Mouse (Mus musculus) cerebellum, adult (tissue): ENCODE results near the gene Ugt1a8.
"Not testable (repeated sequence)": the region's sequence is repeated elsewhere in the genome, so short reads cannot be mapped to it uniquely, and the experiment has no call there.

Experiments used
- ATAC-seq: cut with Nextera tagmentation; 2 replicates; pipeline ENCODE4 v1.9.2; 2017; ENCODE audit warnings: mild to moderate bottlenecking, moderate library complexity, mixed read lengths; ENCODE audit not compliant: insufficient number of reproducible peaks, low FRiP score, low TSS enrichment

Ugt1a8 gene

GRCm38 (mm10) chr1:88105656-88106055 lies 18.0 kb downstream of the Ugt1a8 start:
- ATAC-seq: no peak

GRCm38 (mm10) chr1:88109027-88109557 lies 21.5 kb downstream of the Ugt1a8 start:
- not testable (repeated sequence) for ATAC-seq

GRCm38 (mm10) chr1:88109604-88110003 lies 22.0 kb downstream of the Ugt1a8 start:
- ATAC-seq: not testable (repeated sequence)

- not testable (repeated sequence) for ATAC-seq
Observed at GRCm38 (mm10) chr1:88112769-88113168, 25.2 kb downstream of the Ugt1a8 start.

GRCm38 (mm10) chr1:88120550-88120949 lies 32.9 kb downstream of the Ugt1a8 start:
- peak; percentile 56 for ATAC-seq

GRCm38 (mm10) chr1:88121521-88121920 lies 33.9 kb downstream of the Ugt1a8 start:
- not testable (repeated sequence) for ATAC-seq

GRCm38 (mm10) chr1:88125827-88126360 lies 38.3 kb downstream of the Ugt1a8 start:
- ATAC-seq: not testable (repeated sequence)

- ATAC-seq: not testable (repeated sequence)
Observed at GRCm38 (mm10) chr1:88129091-88129490, 41.5 kb downstream of the Ugt1a8 start.

GRCm38 (mm10) chr1:88130223-88130622 lies 42.6 kb downstream of the Ugt1a8 start:
- not testable (repeated sequence) for ATAC-seq

GRCm38 (mm10) chr1:88133908-88134456 lies 46.4 kb downstream of the Ugt1a8 start:
- ATAC-seq: no peak

- not testable (repeated sequence) for ATAC-seq
Observed at GRCm38 (mm10) chr1:88134457-88135011, 46.9 kb downstream of the Ugt1a8 start, which contains the start of gene Ugt1a6a. Gene Ugt1a6a (plus strand): TSS chr1:88134809.

- ATAC-seq: not testable (repeated sequence)
Observed at GRCm38 (mm10) chr1:88135229-88135904, 47.8 kb downstream of the Ugt1a8 start.

GRCm38 (mm10) chr1:88136646-88137045 lies 49.0 kb downstream of the Ugt1a8 start:
- ATAC-seq: no peak

- ATAC-seq: no peak
Observed at GRCm38 (mm10) chr1:88137264-88137663, 49.7 kb downstream of the Ugt1a8 start.

- ATAC-seq: no peak
Observed at GRCm38 (mm10) chr1:88138145-88138544, 50.5 kb downstream of the Ugt1a8 start.

- not testable (repeated sequence) for ATAC-seq
Observed at GRCm38 (mm10) chr1:88140492-88140891, 52.9 kb downstream of the Ugt1a8 start.

GRCm38 (mm10) chr1:88143966-88144675 lies 56.5 kb downstream of the Ugt1a8 start:
- peak; percentile 70 for ATAC-seq

GRCm38 (mm10) chr1:88145278-88145677 lies 57.7 kb downstream of the Ugt1a8 start:
- not testable (repeated sequence) for ATAC-seq

- ATAC-seq: not testable (repeated sequence)
Observed at GRCm38 (mm10) chr1:88150133-88150532, 62.5 kb downstream of the Ugt1a8 start.

- no peak for ATAC-seq
Observed at GRCm38 (mm10) chr1:88158430-88158829, 70.8 kb downstream of the Ugt1a8 start.
